Mouse (Mus musculus): ENCODE measurements around the gene Rbm15.

- no peak for TF ChIP-seq ZNF384 (IDR thresholded peaks at IDR 0.05; ENCODE audit: low read depth, low read length)
- TF ChIP-seq MAFK (IDR thresholded peaks at IDR 0.05; ENCODE audit: insufficient read depth, low read depth, low read length), result no peak
- no peak for TF ChIP-seq ZC3H11A (IDR thresholded peaks at IDR 0.05; ENCODE audit: borderline replicate concordance, low read depth, low read length)
- TF ChIP-seq HCFC1 (IDR thresholded peaks at IDR 0.05; ENCODE audit: borderline replicate concordance, insufficient read depth, low read length), result no peak
- no peak for TF ChIP-seq CHD2 (IDR thresholded peaks at IDR 0.05; ENCODE audit: low read depth, low read length)
These were observed 1.7 kb downstream of the Rbm15 start for GRCm38 (mm10) chr3:107331746-107332126.
